Comparison of ENCODE assay signal across 8 mouse cellular contexts in the genomic region with DNA sequence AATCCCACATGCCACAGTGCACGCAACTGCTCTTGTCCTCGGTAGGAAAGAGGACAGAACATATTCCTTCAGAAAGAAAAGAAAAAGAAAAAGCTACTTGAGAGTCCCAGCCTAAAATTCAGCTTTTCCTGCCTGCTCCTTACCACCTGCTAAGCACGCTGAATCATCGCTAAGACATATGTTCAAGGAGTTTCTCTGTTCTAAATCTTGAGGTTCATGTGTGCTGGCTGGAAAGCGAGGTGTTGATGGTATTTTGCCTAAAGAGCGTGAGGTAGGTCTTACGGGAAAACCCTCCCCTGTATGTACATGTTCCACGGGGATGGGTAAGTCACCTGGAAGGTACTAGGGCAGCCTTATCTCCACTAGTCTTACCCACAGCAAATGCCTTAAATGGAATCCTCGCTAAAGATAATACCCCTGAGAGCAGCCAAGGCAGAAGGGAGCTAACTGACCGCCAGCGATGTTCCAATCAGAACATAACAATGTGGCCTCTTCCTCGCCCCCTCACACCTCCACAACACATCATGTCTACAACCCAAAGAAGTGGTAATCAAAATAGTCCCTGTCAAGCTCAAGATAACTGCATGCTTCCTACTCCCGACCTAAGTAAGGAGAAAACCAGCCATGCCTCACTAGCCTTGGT. TPM values are rescaled to one million over a fixed set of nuclear protein-coding genes. Genes with fewer than 3 reads are reported as not detected.
A peak's percentile ranks its signal among the peaks of the same experiment; 100 is the strongest.
DNase-seq lines count a peak whose midpoint lies in the region; ATAC-seq and TF ChIP-seq lines count a peak whose summit lies in the region.

No protein-coding gene starts in this region.

- H3K9me3 ChIP-seq in heart, postnatal 0 days (replicated peaks; ENCODE audit: control insufficient read depth, low read length), result no peaks in the 10 kb centered on the region
- no peaks in the 10 kb centered on the region for H3K9me3 ChIP-seq in hindbrain, embryonic 13.5 days
- no peaks in the 10 kb centered on the region for H3K9me3 ChIP-seq in midbrain, embryonic 12.5 days

- no peaks in the 10 kb centered on the region for H3K27me3 ChIP-seq in heart, postnatal 0 days (ENCODE audit: control insufficient read depth, insufficient read depth, low read length)
- H3K27me3 ChIP-seq in hindbrain, embryonic 13.5 days, result no peaks in the 10 kb centered on the region
- no peaks in the 10 kb centered on the region for H3K27me3 ChIP-seq in midbrain, embryonic 12.5 days

- H3K27ac ChIP-seq in heart, postnatal 0 days (ENCODE audit: low read depth), result no peak overlapping the region
- no peak overlapping the region for H3K27ac ChIP-seq in bone marrow, adult 2 months (ENCODE audit: control insufficient read depth, insufficient read depth, low read depth, low read length, poor library complexity)
- H3K27ac ChIP-seq in hindbrain, embryonic 13.5 days, result no peak overlapping the region
- no peak overlapping the region for H3K27ac ChIP-seq in midbrain, embryonic 12.5 days (replicated peaks)

- intact Hi-C loops in left cerebral cortex, postnatal 10 days (cut with DNase I), result no loop called here

- DNase-seq in heart, postnatal 0 days (ENCODE audit: low spot score), result no peak
- DNase-seq in heart, adult 9 months (ENCODE audit: low spot score in 2 of 2), result no peak
- DNase-seq in adrenal gland, postnatal 10 days, result no peak
- DNase-seq in left cerebral cortex, postnatal 10 days (ENCODE audit: extremely low spot score in 1 of 2, low spot score in 2 of 2), result no peak
- no peak for DNase-seq in retina, embryonic 14.5 days (ENCODE audit: low spot score)

- WGBS in heart, postnatal 0 days, result 73% methylated on average over 13 of the region's 13 CpGs
- WGBS in bone marrow, adult 2 months, result 80% methylated on average over 13 of the region's 13 CpGs
- 87% methylated on average over 13 of the region's 13 CpGs for WGBS in hindbrain, embryonic 13.5 days
- whole genome bisulfite sequencing in midbrain, embryonic 12.5 days, result 90% methylated on average over 13 of the region's 13 CpGs

- peaks cover 28% of the 10 kb centered on the region for H3K36me3 ChIP-seq in heart, postnatal 0 days (replicated peaks; ENCODE audit: control insufficient read depth, insufficient read depth, low read length)
- H3K36me3 ChIP-seq in hindbrain, embryonic 13.5 days, result peaks cover 34% of the 10 kb centered on the region
- peaks cover 34% of the 10 kb centered on the region for H3K36me3 ChIP-seq in midbrain, embryonic 12.5 days

- no peak for TF ChIP-seq CTCF in heart, postnatal 0 days (IDR thresholded peaks at IDR 0.05; ENCODE audit: low read depth)
- TF ChIP-seq CTCF in bone marrow, adult 2 months (IDR thresholded peaks at IDR 0.05; ENCODE audit: control insufficient read depth, insufficient read depth, low read length), result no peak

- peaks cover 16% of the 10 kb centered on the region for H3K4me1 ChIP-seq in heart, postnatal 0 days (ENCODE audit: control insufficient read depth, insufficient read depth)
- H3K4me1 ChIP-seq in bone marrow, adult 2 months (ENCODE audit: control insufficient read depth, insufficient read depth, low read length), result no peaks in the 10 kb centered on the region; the same call in 1 of the 2 replicates
- H3K4me1 ChIP-seq in hindbrain, embryonic 13.5 days (replicated peaks), result peaks cover 22% of the 10 kb centered on the region
- peaks cover 16% of the 10 kb centered on the region for H3K4me1 ChIP-seq in midbrain, embryonic 12.5 days

- no peak for ATAC-seq in heart, postnatal 0 days (ENCODE audit: insufficient read depth, low read depth)
- ATAC-seq in hindbrain, embryonic 13.5 days (ENCODE audit: low FRiP score), result no peak
- no peak for ATAC-seq in midbrain, embryonic 12.5 days (ENCODE audit: low FRiP score, low read depth)

- TF ChIP-seq EP300 in heart, postnatal 0 days (IDR thresholded peaks at IDR 0.05; ENCODE audit: low read depth), result no peak

- H3K4me3 ChIP-seq in heart, postnatal 0 days (ENCODE audit: low read depth, low read length), result no peak overlapping the region
- H3K4me3 ChIP-seq in bone marrow, adult 2 months (replicated peaks; ENCODE audit: control insufficient read depth, low read depth, low read length), result peak overlapping the region; percentile 68
- H3K4me3 ChIP-seq in hindbrain, embryonic 13.5 days, result peak overlapping the region; percentile 87
- H3K4me3 ChIP-seq in midbrain, embryonic 12.5 days, result peak overlapping the region; percentile 89; the same call in 1 of the 2 replicates

- no peak for TF ChIP-seq POLR2A in bone marrow, adult 2 months (IDR thresholded peaks at IDR 0.05; ENCODE audit: borderline replicate concordance, control insufficient read depth, low read depth, low read length)

- no peak overlapping the region for H3K9ac ChIP-seq in heart, postnatal 0 days (replicated peaks; ENCODE audit: low read depth, low read length)
- H3K9ac ChIP-seq in hindbrain, embryonic 13.5 days, result peak overlapping the region; percentile 88
- H3K9ac ChIP-seq in midbrain, embryonic 12.5 days (replicated peaks), result 0 out of 2 replicates have a peak overlapping the region, but pooled peaks have one; percentile 8

- H3K4me2 ChIP-seq in heart, postnatal 0 days (ENCODE audit: low read depth, low read length), result peak overlapping the region; percentile 96
- peak overlapping the region; percentile 97 for H3K4me2 ChIP-seq in hindbrain, embryonic 13.5 days
- peak overlapping the region; percentile 91 for H3K4me2 ChIP-seq in midbrain, embryonic 12.5 days (replicated peaks)

RNA-seq across cellular contexts. Expression of gene Pip4k2c, which starts 1.3 kb away (rescaled TPM):
- total RNA-seq in heart, postnatal 0 days (2014; rRNA removed; ENCODE audit: low replicate concordance), result 22.4 and 23.7 TPM in 2 replicates
- 24.7 and 25.0 TPM in 2 replicates for polyA plus RNA-seq in heart, postnatal 0 days (2015; fragmentation: Nextera tagmentation; extraction: Ambion mirVana)
- 18.1 and 24.9 TPM in 2 replicates for polyA plus RNA-seq in bone marrow, adult 2 months (2011; ENCODE audit: insufficient read depth, insufficient read length, low replicate concordance, missing spikeins)
- polyA plus RNA-seq in hindbrain, embryonic 13.5 days (2015; fragmentation: Nextera tagmentation; extraction: Ambion mirVana), result 20.0 and 22.1 TPM in 2 replicates
- polyA plus RNA-seq in midbrain, embryonic 12.5 days (2016; fragmentation: Nextera tagmentation; extraction: Ambion mirVana), result 17.0 and 18.1 TPM in 2 replicates
- total RNA-seq in adrenal gland, postnatal 10 days (2021), result 10 to 100 TPM; 27.7 to 30.9 TPM
- 10 to 100 TPM; 42.2 to 47.4 TPM for total RNA-seq in left cerebral cortex, postnatal 10 days (2021)

RNA-seq across cellular contexts. Expression of gene Dtx3, which starts 14.5 kb away (rescaled TPM):
- 44.4 and 64.1 TPM in 2 replicates for total RNA-seq in heart, postnatal 0 days (2014; rRNA removed; ENCODE audit: low replicate concordance)
- 28.8 and 30.0 TPM in 2 replicates for polyA plus RNA-seq in heart, postnatal 0 days (2015; fragmentation: Nextera tagmentation; extraction: Ambion mirVana)
- polyA plus RNA-seq in bone marrow, adult 2 months (2011; ENCODE audit: insufficient read depth, insufficient read length, low replicate concordance, missing spikeins), result 58.4 and 78.7 TPM in 2 replicates
- 211 and 221 TPM in 2 replicates for polyA plus RNA-seq in hindbrain, embryonic 13.5 days (2015; fragmentation: Nextera tagmentation; extraction: Ambion mirVana)
- 204 and 205 TPM in 2 replicates for polyA plus RNA-seq in midbrain, embryonic 12.5 days (2016; fragmentation: Nextera tagmentation; extraction: Ambion mirVana)
- total RNA-seq in adrenal gland, postnatal 10 days (2021), result 10 to 100 TPM; 48.3 to 69.4 TPM
- 100 to 1,000 TPM; 182 to 185 TPM for total RNA-seq in left cerebral cortex, postnatal 10 days (2021)

RNA-seq across cellular contexts. Expression of gene Arhgef25, which starts 20.2 kb away (rescaled TPM):
- 20.8 and 44.2 TPM in 2 replicates for total RNA-seq in heart, postnatal 0 days (2014; rRNA removed; ENCODE audit: low replicate concordance)
- polyA plus RNA-seq in heart, postnatal 0 days (2015; fragmentation: Nextera tagmentation; extraction: Ambion mirVana), result 10.0 and 13.8 TPM in 2 replicates
- 9.9 and 25.0 TPM in 2 replicates for polyA plus RNA-seq in bone marrow, adult 2 months (2011; ENCODE audit: insufficient read depth, insufficient read length, low replicate concordance, missing spikeins)
- polyA plus RNA-seq in hindbrain, embryonic 13.5 days (2015; fragmentation: Nextera tagmentation; extraction: Ambion mirVana), result 28.4 and 30.7 TPM in 2 replicates
- 39.6 and 46.1 TPM in 2 replicates for polyA plus RNA-seq in midbrain, embryonic 12.5 days (2016; fragmentation: Nextera tagmentation; extraction: Ambion mirVana)
- total RNA-seq in adrenal gland, postnatal 10 days (2021), result 10 to 100 TPM; 18.1 to 26.5 TPM
- 10 to 100 TPM; 65.2 to 69.1 TPM for total RNA-seq in left cerebral cortex, postnatal 10 days (2021)

RNA-seq across cellular contexts. Expression of gene Slc26a10, which starts 29.6 kb away (rescaled TPM):
- 51.0 and 61.2 TPM in 2 replicates for total RNA-seq in heart, postnatal 0 days (2014; rRNA removed; ENCODE audit: low replicate concordance)
- polyA plus RNA-seq in heart, postnatal 0 days (2015; fragmentation: Nextera tagmentation; extraction: Ambion mirVana), result 22.8 and 23.3 TPM in 2 replicates
- polyA plus RNA-seq in bone marrow, adult 2 months (2011; ENCODE audit: insufficient read depth, insufficient read length, low replicate concordance, missing spikeins), result not detected in 2 replicates
- polyA plus RNA-seq in hindbrain, embryonic 13.5 days (2015; fragmentation: Nextera tagmentation; extraction: Ambion mirVana), result 1.0 and 1.1 TPM in 2 replicates
- 0.89 and 1.1 TPM in 2 replicates for polyA plus RNA-seq in midbrain, embryonic 12.5 days (2016; fragmentation: Nextera tagmentation; extraction: Ambion mirVana)
- 10 to 100 TPM in 1 of 2 experiments, 1 to 10 TPM in 1; 7.4 to 13.7 TPM for total RNA-seq in adrenal gland, postnatal 10 days (2021)
- total RNA-seq in left cerebral cortex, postnatal 10 days (2021), result 1 to 10 TPM; 1.0 to 1.2 TPM

RNA-seq across cellular contexts. Expression of gene B4galnt1, which starts 45.0 kb away (rescaled TPM):
- 2.3 and 7.7 TPM in 2 replicates for total RNA-seq in heart, postnatal 0 days (2014; rRNA removed; ENCODE audit: low replicate concordance)
- 0.72 and 0.82 TPM in 2 replicates for polyA plus RNA-seq in heart, postnatal 0 days (2015; fragmentation: Nextera tagmentation; extraction: Ambion mirVana)
- polyA plus RNA-seq in bone marrow, adult 2 months (2011; ENCODE audit: insufficient read depth, insufficient read length, low replicate concordance, missing spikeins), result 26.4 and 54.8 TPM in 2 replicates
- polyA plus RNA-seq in hindbrain, embryonic 13.5 days (2015; fragmentation: Nextera tagmentation; extraction: Ambion mirVana), result 40.6 and 42.3 TPM in 2 replicates
- polyA plus RNA-seq in midbrain, embryonic 12.5 days (2016; fragmentation: Nextera tagmentation; extraction: Ambion mirVana), result 15.2 and 17.7 TPM in 2 replicates
- 10 to 100 TPM; 12.7 to 16.3 TPM for total RNA-seq in adrenal gland, postnatal 10 days (2021)
- total RNA-seq in left cerebral cortex, postnatal 10 days (2021), result 100 to 1,000 TPM; 105 to 107 TPM
